Mouse (Mus musculus) T-helper 1 cell (primary cell): ENCODE data around the gene Gm16451.
"Not testable (repeated sequence)": the region's sequence is repeated elsewhere in the genome, so short reads cannot be mapped to it uniquely, and the experiment has no call there.

Experiments used
- in situ Hi-C: fragments of 300-600 bp; cut with MboI, MseI; formaldehyde crosslinking; loops from one replicate; pipeline ENCODE4 v1.15.1; 2025; ENCODE audit warnings: high pct_unique_total_duplicates

Gene Gm16451

DNA sequence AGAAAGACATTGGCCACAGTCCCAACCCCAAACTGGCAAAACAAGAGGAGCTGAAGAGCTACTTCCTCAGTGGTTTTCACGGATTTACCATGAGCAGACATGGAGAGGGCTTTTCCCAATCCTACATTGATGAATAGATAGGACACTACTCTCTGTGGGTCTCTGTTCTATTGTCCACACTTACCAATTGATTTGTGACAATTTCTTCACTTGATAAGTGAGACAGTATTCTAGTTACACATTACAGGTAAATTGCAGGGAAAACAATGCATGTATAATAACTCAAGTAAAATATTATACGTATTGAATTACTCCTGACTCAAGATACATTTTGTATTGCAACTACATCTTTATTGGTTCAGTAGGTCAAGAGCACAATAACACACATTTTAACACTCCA is at the start of gene Gm16451:
TSS of gene Gm16451 (minus strand) at position 101 of the 400 bp plus-strand sequence.
- in situ Hi-C loops: not testable (repeated sequence)

DNA sequence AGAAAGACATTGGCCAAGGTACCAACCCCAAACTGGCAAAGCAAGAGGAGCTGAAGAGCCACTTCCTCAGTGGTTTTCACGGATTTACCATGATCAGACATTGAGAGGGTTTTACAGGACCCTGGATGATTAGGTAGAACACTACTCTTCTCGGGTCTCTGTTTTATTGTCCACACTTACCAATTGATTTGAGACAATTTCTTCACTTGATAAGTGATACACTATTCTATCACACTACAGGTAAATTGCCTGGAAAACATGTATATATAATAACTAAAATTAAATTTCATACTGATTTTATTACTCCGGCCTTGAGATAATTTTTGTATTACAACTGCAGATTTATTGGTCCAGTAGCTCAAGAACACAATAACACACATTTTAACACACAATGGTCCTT is 45.9 kb upstream of the Gm16451 start, which contains the start of gene Vmn1r142:
TSS of gene Vmn1r142 (minus strand) at position 101 of the 400 bp plus-strand sequence.
- in situ Hi-C loops: not testable (repeated sequence)

GRCm38 (mm10) chr7:22134641-22135040 is 16.6 kb upstream of the Gm16451 start, which contains the start of gene Gm10666:
Gene Gm10666 (minus strand): TSS chr7:22134741.
- in situ Hi-C loops: loop anchor here (5.0 to 25.0 kb wide), 2 partner anchors 1322 to 1997 kb away; partner anchors contain the start of genes Vmn1r114 and Vmn1r93

GRCm38 (mm10) chr7:22068757-22069156 is 49.3 kb downstream of the Gm16451 start, which contains the start of gene Vmn1r139:
Gene Vmn1r139 (plus strand): TSS chr7:22069057.
- in situ Hi-C loops: not testable (repeated sequence)
